Mouse (Mus musculus) spleen, postnatal 0 days (tissue): ENCODE data around the gene Vmn1r71. TPM values are rescaled to one million over a fixed set of nuclear protein-coding genes. Genes with fewer than 3 reads are reported as not detected.

ENCODE experiments used
- polyA plus RNA-seq: library from polyadenylated mRNA; unstranded; fragments of >200 nt; fragmentation: Nextera tagmentation; extraction: Ambion mirVana; gene quantifications from 2 replicates; pipeline ENCODE4 v1.2.1, GENCODE M21; 2015

Gene Vmn1r71
- polyA plus RNA-seq: not detected in 2 replicates

DNA sequence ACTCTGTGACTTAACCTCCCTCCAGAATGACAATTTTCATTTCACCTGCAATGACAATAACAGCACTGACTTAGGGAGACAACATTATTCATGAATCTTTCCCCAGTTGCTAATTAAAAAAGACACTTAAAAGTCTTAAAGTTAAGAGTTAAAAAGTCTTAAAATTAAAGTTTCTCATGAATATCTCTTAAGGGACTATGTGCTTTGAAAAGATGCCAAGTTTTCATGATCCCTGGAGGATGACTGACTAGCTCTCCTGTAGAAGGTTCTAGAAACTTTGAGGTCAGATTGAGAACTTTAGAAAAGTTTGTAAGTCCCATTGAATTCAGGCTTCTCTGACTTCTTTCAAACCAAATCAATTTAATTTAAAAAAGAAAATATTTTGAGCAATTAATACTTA, at the start of gene Vmn1r71:
Gene Vmn1r71 (minus strand): TSS at position 101 of the 400 bp plus-strand sequence.

Other genes starting within 250 kb of the Vmn1r71 start
- not detected in 2 replicates for gene Vmn1r68, start 195.9 kb downstream of the Vmn1r71 start, polyA plus RNA-seq
- gene Vmn1r69, start 140.7 kb downstream of the Vmn1r71 start, polyA plus RNA-seq: not detected in 2 replicates
- not detected in 2 replicates for gene Vmn1r70, start 122.8 kb downstream of the Vmn1r71 start, polyA plus RNA-seq
- gene Nlrp4b, start 66.6 kb downstream of the Vmn1r71 start, polyA plus RNA-seq: not detected in 2 replicates
- not detected in 2 replicates for gene Zscan4b, start 150.7 kb upstream of the Vmn1r71 start, polyA plus RNA-seq